ENCODE assay signal across 31 mouse cellular contexts in the genomic region with DNA sequence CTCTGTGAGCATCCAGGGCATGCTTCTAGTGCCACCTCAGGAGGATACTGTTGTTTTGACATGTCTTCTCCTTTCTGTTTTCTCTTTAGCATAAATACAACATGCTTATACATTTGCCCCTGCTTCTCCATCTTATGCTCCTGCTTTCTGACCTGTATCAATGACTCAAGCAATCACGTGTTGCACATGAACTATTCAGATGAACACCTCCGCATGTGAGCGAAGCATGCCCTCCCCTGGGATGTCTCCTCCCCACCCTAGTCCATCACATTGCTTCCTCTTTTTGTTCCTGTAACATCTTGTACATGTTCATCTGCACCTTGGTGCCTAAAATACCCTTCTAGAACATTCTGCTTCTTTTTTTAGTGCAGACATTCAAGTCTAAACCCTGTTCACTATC.
"Had no signal": no experiment of that assay in that cellular context is flagged by ENCODE, and none has a peak within 500 bp of the region (broad histone marks: within the 10 kb centered on the region; RNA-seq: fewer than 3 reads in every experiment).

No protein-coding gene starts in this region.

- H3K9me3 ChIP-seq: limb, embryonic 12.5 days; limb, embryonic 13.5 days; limb, embryonic 15.5 days; liver, embryonic 12.5 days; liver, embryonic 13.5 days; liver, embryonic 15.5 days; lung, embryonic 15.5 days; midbrain, embryonic 10.5 days; midbrain, embryonic 12.5 days; midbrain, embryonic 13.5 days; midbrain, embryonic 15.5 days had no signal

- H3K9ac ChIP-seq: limb, embryonic 12.5 days; limb, embryonic 13.5 days; limb, embryonic 15.5 days; liver, embryonic 12.5 days; liver, embryonic 13.5 days; liver, embryonic 14.5 days; liver, embryonic 15.5 days; liver, postnatal 0 days; lung, embryonic 14.5 days; lung, embryonic 15.5 days; midbrain, embryonic 12.5 days; midbrain, embryonic 13.5 days; midbrain, embryonic 15.5 days had no signal

- H3K4me1 ChIP-seq: limb, embryonic 12.5 days; limb, embryonic 13.5 days; limb, embryonic 15.5 days; liver, embryonic 12.5 days; liver, embryonic 13.5 days; liver, embryonic 15.5 days; lung, embryonic 15.5 days; megakaryocyte, embryonic 14.5 days; midbrain, embryonic 10.5 days; midbrain, embryonic 12.5 days; midbrain, embryonic 13.5 days; midbrain, embryonic 15.5 days had no signal

- ATAC-seq: liver, embryonic 12.5 days; liver, postnatal 0 days; lung, postnatal 0 days; midbrain, embryonic 13.5 days; midbrain, embryonic 15.5 days; midbrain, embryonic 16.5 days had no signal

- H3K36me3 ChIP-seq: limb, embryonic 12.5 days; limb, embryonic 13.5 days; limb, embryonic 15.5 days; liver, embryonic 12.5 days; liver, embryonic 13.5 days; liver, embryonic 15.5 days; lung, embryonic 15.5 days; midbrain, embryonic 10.5 days; midbrain, embryonic 12.5 days; midbrain, embryonic 13.5 days; midbrain, embryonic 15.5 days had no signal

- H3K4me2 ChIP-seq: limb, embryonic 12.5 days; limb, embryonic 13.5 days; limb, embryonic 15.5 days; liver, embryonic 11.5 days; liver, embryonic 12.5 days; liver, embryonic 13.5 days; liver, embryonic 15.5 days; lung, embryonic 14.5 days; lung, embryonic 15.5 days; midbrain, embryonic 11.5 days; midbrain, embryonic 12.5 days; midbrain, embryonic 13.5 days; midbrain, embryonic 15.5 days had no signal

- H3K4me3 ChIP-seq: left cerebral cortex, adult 2 months; limb, embryonic 12.5 days; limb, embryonic 13.5 days; limb, embryonic 15.5 days; liver, embryonic 12.5 days; liver, embryonic 13.5 days; liver, embryonic 15.5 days; lung, embryonic 15.5 days; megakaryocyte, embryonic 14.5 days; midbrain, embryonic 10.5 days; midbrain, embryonic 12.5 days; midbrain, embryonic 13.5 days; midbrain, embryonic 15.5 days; myocyte had no signal

- DNase-seq: left cerebral cortex, postnatal 4 days; liver; liver, embryonic 13.5 days; liver, postnatal 0 days; lung, adult 18-20 months; lung, adult 2 months; lung, embryonic 14.5 days; lung, postnatal 10 days; lung, postnatal 14 days; lung, postnatal 36 days; lung, postnatal 4 days; midbrain, embryonic 14.5 days had no signal

- H3K27me3 ChIP-seq: limb, embryonic 12.5 days; limb, embryonic 13.5 days; limb, embryonic 15.5 days; liver, embryonic 12.5 days; liver, embryonic 13.5 days; liver, embryonic 15.5 days; lung, embryonic 15.5 days; megakaryocyte, embryonic 14.5 days; midbrain, embryonic 12.5 days; midbrain, embryonic 13.5 days; midbrain, embryonic 15.5 days had no signal

- H3K27ac ChIP-seq: left cerebral cortex, adult 2 months; limb, embryonic 12.5 days; limb, embryonic 13.5 days; limb, embryonic 15.5 days; liver, embryonic 12.5 days; liver, embryonic 13.5 days; liver, embryonic 14.5 days; liver, embryonic 15.5 days; lung, embryonic 15.5 days; macrophage; midbrain, embryonic 10.5 days; midbrain, embryonic 12.5 days; midbrain, embryonic 13.5 days; midbrain, embryonic 15.5 days had no signal
